Mouse (Mus musculus) G1E (cell line): ENCODE measurements around the gene Kank1.

ENCODE experiments used
- CTCF ChIP-seq: IDR thresholded peaks from 2 replicates; pipeline ENCODE4 v1.5.1; 2012; ENCODE audit warnings: low read depth, low read length, inconsistent platforms, mixed read lengths
- GATA1 ChIP-seq: IDR thresholded peaks from 2 replicates; pipeline ENCODE4 v1.6.1; 2012; ENCODE audit warnings: borderline replicate concordance, low read length, inconsistent platforms, mixed read lengths
- GATA2 ChIP-seq: IDR thresholded peaks from 2 replicates; pipeline ENCODE4 v1.6.1; 2012; ENCODE audit warnings: low read depth, low read length, inconsistent platforms, borderline replicate concordance
- POLR2AphosphoS5 ChIP-seq: IDR thresholded peaks from 2 replicates; pipeline ENCODE4 v1.6.1; 2012; ENCODE audit warnings: low read depth, low read length, inconsistent platforms; ENCODE audit not compliant: insufficient replicate concordance
- TAL1 ChIP-seq: conservative IDR thresholded peaks from 2 replicates; pipeline ENCODE4 v1.6.1; 2012; ENCODE audit warnings: low read depth, low read length, inconsistent platforms, mixed read lengths

DNA sequence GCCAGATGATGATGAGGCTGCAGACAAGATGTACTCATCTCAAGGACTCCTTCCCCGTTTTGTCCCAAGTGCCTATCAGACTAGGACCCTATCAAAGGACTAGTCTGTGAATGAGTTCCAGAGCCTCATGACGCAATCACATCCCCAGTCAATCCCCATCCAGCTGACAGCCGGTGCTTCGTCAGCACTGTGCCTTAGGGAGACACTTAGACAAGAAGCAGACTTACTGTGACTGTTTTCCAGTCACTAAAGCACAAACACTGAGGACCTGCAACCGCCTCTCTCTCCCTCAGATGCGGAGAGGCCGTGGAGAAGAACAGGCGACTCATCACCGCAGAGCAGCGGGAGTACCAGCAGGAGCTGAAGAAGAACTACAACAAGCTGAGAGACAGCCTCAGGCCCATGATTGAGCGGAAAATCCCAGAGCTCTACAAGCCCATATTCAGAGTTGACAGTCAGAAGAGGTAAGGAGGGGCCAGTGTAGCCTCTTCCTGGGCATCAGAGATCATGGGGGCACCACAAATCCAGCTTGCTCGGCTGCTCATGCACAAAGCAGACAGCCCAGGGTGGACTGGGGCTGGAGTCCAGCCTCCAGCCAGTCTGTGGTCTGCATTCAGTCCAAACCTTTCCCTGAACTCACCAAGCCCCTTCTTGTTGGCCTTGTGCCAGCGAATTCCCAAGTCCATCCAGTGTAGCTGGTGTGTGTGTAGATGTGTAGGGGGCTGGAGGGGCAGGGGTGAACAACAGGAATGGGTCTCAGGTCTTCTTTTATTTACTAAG is 36.5 kb upstream of the Kank1 start:
- no peak for TF ChIP-seq TAL1
- no peak for TF ChIP-seq GATA1
- no peak for TF ChIP-seq CTCF
- no peak for TF ChIP-seq POLR2AphosphoS5
- no peak for TF ChIP-seq GATA2
